8 mouse cellular contexts compared by ENCODE assay signal in genomic region chr16:38712581-38713403, GRCm38 (mm10). TPM values are rescaled to one million over a fixed set of nuclear protein-coding genes. Genes with fewer than 3 reads are reported as not detected.
DNase-seq lines count a peak whose midpoint lies in the region; ATAC-seq and TF ChIP-seq lines count a peak whose summit lies in the region.

Gene Arhgap31, minus strand, starts transcription at chr16:38713274.

- H3K9ac ChIP-seq in heart, embryonic 11.5 days (ENCODE audit: low read depth, low read length), result peak within 1 kb of the TSS; percentile 97
- peak within 1 kb of the TSS; percentile 72 for H3K9ac ChIP-seq in kidney, embryonic 15.5 days
- H3K9ac ChIP-seq in liver, adult 2 months (ENCODE audit: low read depth, low read length), result peak within 1 kb of the TSS; percentile 88

- TF ChIP-seq POLR2A in bone marrow macrophage, adult 2 months (IDR thresholded peaks at IDR 0.05; ENCODE audit: borderline replicate concordance, low read depth, low read length), result 0 out of 2 replicates have a peak, but pooled peaks have one; percentile 30
- no peak for TF ChIP-seq POLR2A in liver, adult 2 months (IDR thresholded peaks at IDR 0.05; ENCODE audit: extremely low read depth, insufficient read depth, low read length)

- H3K27ac ChIP-seq in bone marrow macrophage, adult 2 months (ENCODE audit: insufficient read depth, low read depth, low read length), result peak within 1 kb of the TSS; percentile 87
- peak within 1 kb of the TSS; percentile 100 for H3K27ac ChIP-seq in heart, embryonic 11.5 days (ENCODE audit: low read depth, low read length)
- peak within 1 kb of the TSS; percentile 95 for H3K27ac ChIP-seq in kidney, embryonic 15.5 days
- peak within 1 kb of the TSS; percentile 83 for H3K27ac ChIP-seq in liver, adult 2 months (replicated peaks; ENCODE audit: insufficient read depth, low read depth, low read length)

- peak; percentile 91 for ATAC-seq in heart, embryonic 11.5 days (replicated peaks; ENCODE audit: insufficient number of reproducible peaks, low FRiP score, low TSS enrichment)
- peak; percentile 95 for ATAC-seq in kidney, embryonic 15.5 days (replicated peaks; ENCODE audit: low FRiP score)
- ATAC-seq in monocyte, adult 5-6 weeks (replicated peaks; ENCODE audit: insufficient number of reproducible peaks, low FRiP score, low TSS enrichment, poor library complexity, severe bottlenecking), result peak; percentile 67

- H3K4me3 ChIP-seq in bone marrow macrophage, adult 2 months (ENCODE audit: insufficient read depth, low read length), result peak within 1 kb of the TSS; percentile 97
- H3K4me3 ChIP-seq in erythroblast, embryonic 14.5 days (replicated peaks), result peak within 1 kb of the TSS; percentile 48
- H3K4me3 ChIP-seq in heart, embryonic 11.5 days (ENCODE audit: low read depth, low read length), result peak within 1 kb of the TSS; percentile 80
- H3K4me3 ChIP-seq in kidney, embryonic 15.5 days (replicated peaks), result peak within 1 kb of the TSS; percentile 75
- H3K4me3 ChIP-seq in liver, adult 2 months (ENCODE audit: insufficient read depth, low read depth, low read length), result peak within 1 kb of the TSS; percentile 82

- no peaks in the 10 kb centered on the region for H3K36me3 ChIP-seq in erythroblast, embryonic 14.5 days (ENCODE audit: control insufficient read depth)
- no peaks in the 10 kb centered on the region for H3K36me3 ChIP-seq in heart, embryonic 11.5 days (ENCODE audit: control insufficient read depth, insufficient read depth, low read length)
- H3K36me3 ChIP-seq in kidney, embryonic 15.5 days, result no peaks in the 10 kb centered on the region
- no peaks in the 10 kb centered on the region for H3K36me3 ChIP-seq in liver, adult 2 months (ENCODE audit: control insufficient read depth, insufficient read depth, low read length)

- no peaks in the 10 kb centered on the region; the same call in 1 of the 2 replicates for H3K9me3 ChIP-seq in erythroblast, embryonic 14.5 days (ENCODE audit: control insufficient read depth, low read length)
- H3K9me3 ChIP-seq in heart, embryonic 11.5 days (replicated peaks; ENCODE audit: control insufficient read depth, low read length), result no peaks in the 10 kb centered on the region
- H3K9me3 ChIP-seq in kidney, embryonic 15.5 days (replicated peaks), result no peaks in the 10 kb centered on the region

- H3K79me2 ChIP-seq in liver, adult 2 months (ENCODE audit: control insufficient read depth, insufficient read depth, low read length), result no peaks in the 10 kb centered on the region; the same call in 1 of the 2 replicates

- TF ChIP-seq CTCF in bone marrow macrophage, adult 2 months (IDR thresholded peaks at IDR 0.05; ENCODE audit: low read depth, low read length), result no peak
- TF ChIP-seq CTCF in liver, adult 2 months (IDR thresholded peaks at IDR 0.05; ENCODE audit: low read depth, low read length), result no peak

- DNase-seq in 416B (ENCODE audit: low read depth), result peak; percentile 44
- DNase-seq in liver, adult 2 months (ENCODE audit: extremely low read depth, low read depth, low spot score), result peak; percentile 33
- DNase-seq in spleen, postnatal 14 days (ENCODE audit: low spot score in 2 of 2), result peak; percentile 39 to 41

- under 1% methylated on average over 74 of the region's 74 CpGs for WGBS in heart, embryonic 11.5 days (ENCODE audit: insufficient replicate concordance)
- under 1% methylated on average over 65 of the region's 74 CpGs for WGBS in kidney, embryonic 15.5 days
- under 1% methylated on average over 74 of the region's 74 CpGs for WGBS in liver, adult 2 months

- peaks cover 24% of the 10 kb centered on the region for H3K4me1 ChIP-seq in bone marrow macrophage, adult 2 months (ENCODE audit: control insufficient read depth, insufficient read depth, low read length)
- H3K4me1 ChIP-seq in erythroblast, embryonic 14.5 days (ENCODE audit: control insufficient read depth), result peaks cover 2% of the 10 kb centered on the region
- peaks cover 30% of the 10 kb centered on the region for H3K4me1 ChIP-seq in heart, embryonic 11.5 days (ENCODE audit: control insufficient read depth, insufficient read depth, low read length)
- peaks cover 21% of the 10 kb centered on the region for H3K4me1 ChIP-seq in kidney, embryonic 15.5 days
- peaks cover 3% of the 10 kb centered on the region; the same call in 1 of the 2 replicates for H3K4me1 ChIP-seq in liver, adult 2 months (ENCODE audit: control insufficient read depth, insufficient read depth, low read length)

- H3K4me2 ChIP-seq in heart, embryonic 11.5 days, result peak within 1 kb of the TSS; percentile 60
- peak within 1 kb of the TSS; percentile 87 for H3K4me2 ChIP-seq in kidney, embryonic 15.5 days

- peaks cover 53% of the 10 kb centered on the region for H3K27me3 ChIP-seq in erythroblast, embryonic 14.5 days (ENCODE audit: control insufficient read depth)
- no peaks in the 10 kb centered on the region for H3K27me3 ChIP-seq in heart, embryonic 11.5 days (ENCODE audit: control insufficient read depth, insufficient read depth, low read length)
- H3K27me3 ChIP-seq in kidney, embryonic 15.5 days, result no peaks in the 10 kb centered on the region
- no peaks in the 10 kb centered on the region for H3K27me3 ChIP-seq in liver, adult 2 months (ENCODE audit: control insufficient read depth, insufficient read depth, low read length)

RNA-seq across cellular contexts. Expression of gene Arhgap31, which starts in this region (rescaled TPM):
- 29.1 and 36.1 TPM in 2 replicates for polyA plus RNA-seq in bone marrow macrophage, adult 2 months (2012; ENCODE audit: insufficient read depth, insufficient read length, missing spikeins)
- polyA plus RNA-seq in erythroblast, embryonic 14.5 days (2012), result 0.01 TPM in 1 of 2 replicates, not detected in the other
- 33.9 and 35.8 TPM in 2 replicates for polyA plus RNA-seq in heart, embryonic 11.5 days (2014; fragmentation: Nextera tagmentation; extraction: Ambion mirVana)
- 10.4 and 12.6 TPM in 2 replicates for polyA plus RNA-seq in kidney, embryonic 15.5 days (2015; fragmentation: Nextera tagmentation; extraction: Ambion mirVana)
- 3.0 and 3.4 TPM in 2 replicates for total RNA-seq in liver, adult 2 months (2014; rRNA removed)
- 1.0 and 1.4 TPM in 2 replicates for polyA plus RNA-seq in liver, adult 2 months (2012; rRNA removed)
- 8.6 to 14.4 TPM (median 13.7 TPM) in 3 replicates for total RNA-seq in monocyte, adult 5-6 weeks (2017)

Comparison
In these comparisons a context has a peak if more than half of its experiments do, and no peak if none do; other contexts are left out.
1. Peak in every context shown above with its lines: DNase-seq, ATAC-seq, H3K4me3 ChIP-seq and H3K27ac ChIP-seq.